Mouse (Mus musculus) activated CD4-positive, CD25-positive, alpha-beta regulatory T cell (primary cell): ENCODE results near the gene Setdb1. TPM values are rescaled to one million over a fixed set of nuclear protein-coding genes. Genes with fewer than 3 reads are reported as not detected.

Source experiments
- polyA plus RNA-seq, 2 experiments: library from polyadenylated mRNA; unstranded; fragments of 100-300 nt; shearing (Covaris generic); gene quantifications; one replicate each; pipeline ENCODE4 v1.2.1; 2017

Setdb1 gene
- polyA plus RNA-seq: 10 to 100 TPM; 27.3 to 39.2 TPM

GRCm38 (mm10) chr3:95356701-95357449 lies at the start of gene Setdb1:
Gene Setdb1 (minus strand): TSS chr3:95357202.

GRCm38 (mm10) chr3:95402741-95403140 lies 45.7 kb upstream of the Setdb1 start, which contains the start of gene 4930558C23Rik:
Gene 4930558C23Rik (minus strand): TSS chr3:95402841.

GRCm38 (mm10) chr3:95314486-95315093 lies 42.4 kb downstream of the Setdb1 start, which contains the start of gene Cers2:
Gene Cers2 (plus strand): TSS chr3:95314791.

GRCm38 (mm10) chr3:95307100-95307499 lies 49.9 kb downstream of the Setdb1 start, which contains the start of gene Anxa9:
Gene Anxa9 (minus strand): TSS chr3:95307176.

GRCm38 (mm10) chr3:95281216-95282126 lies 75.5 kb downstream of the Setdb1 start, which contains the start of the genes Mindy1 and Prune1:
Gene Mindy1 (plus strand): TSS chr3:95281345.
Gene Prune1 (minus strand): TSS chr3:95282076.

Other genes starting within 250 kb of the Setdb1 start
- gene Vps72, start 246.2 kb downstream of the Setdb1 start, polyA plus RNA-seq: 100 to 1,000 TPM in 1 of 2 experiments, 10 to 100 TPM in 1; 99.6 to 118 TPM
- gene Tmod4, start 232.7 kb downstream of the Setdb1 start, polyA plus RNA-seq: 1 to 10 TPM; 2.0 to 4.4 TPM
- gene Scnm1, start 223.2 kb downstream of the Setdb1 start, polyA plus RNA-seq: 100 to 1,000 TPM in 1 of 2 experiments, 10 to 100 TPM in 1; 65.2 to 120 TPM
- gene Lysmd1, start 223.1 kb downstream of the Setdb1 start, polyA plus RNA-seq: 10 to 100 TPM; 23.6 to 34.9 TPM
- gene Tnfaip8l2, start 214.8 kb downstream of the Setdb1 start, polyA plus RNA-seq: 100 to 1,000 TPM; 229 to 255 TPM
- 1 to 10 TPM; 1.8 to 1.9 TPM for gene Sema6c, start 196.7 kb downstream of the Setdb1 start, polyA plus RNA-seq
- 10 to 100 TPM; 24.8 to 34.5 TPM for gene Gabpb2, start 139.3 kb downstream of the Setdb1 start, polyA plus RNA-seq
- 100 to 1,000 TPM; 446 to 449 TPM for gene Cdc42se1, start 128.5 kb downstream of the Setdb1 start, polyA plus RNA-seq
- 10 to 100 TPM in 1 of 2 experiments, 1 to 10 TPM in 1; 9.1 to 20.6 TPM for gene Mllt11, start 125.0 kb downstream of the Setdb1 start, polyA plus RNA-seq
- 1 to 10 TPM in 1 of 2 experiments, under 1 TPM in 1; 0.42 to 1.2 TPM for gene Gm128, start 115.6 kb downstream of the Setdb1 start, polyA plus RNA-seq
- 1 to 10 TPM in 1 of 2 experiments, under 1 TPM in 1; 0.45 to 1.1 TPM for gene Bnipl, start 106.0 kb downstream of the Setdb1 start, polyA plus RNA-seq
- 10 to 100 TPM; 28.2 to 29.8 TPM for gene Mindy1, start 75.9 kb downstream of the Setdb1 start, polyA plus RNA-seq
- 1 to 10 TPM; 6.4 to 6.5 TPM for gene Prune1, start 75.1 kb downstream of the Setdb1 start, polyA plus RNA-seq
- under 1 TPM in 1 of 2 experiments, not detected in 1; 0.85 TPM for gene Anxa9, start 50.0 kb downstream of the Setdb1 start, polyA plus RNA-seq
- 100 to 1,000 TPM; 193 to 214 TPM for gene Cers2, start 42.4 kb downstream of the Setdb1 start, polyA plus RNA-seq
- not detected for gene 4930558C23Rik, start 45.6 kb upstream of the Setdb1 start, polyA plus RNA-seq
- 10 to 100 TPM; 33.0 to 36.3 TPM for gene Arnt, start 77.2 kb upstream of the Setdb1 start, polyA plus RNA-seq
- not detected for gene Ctsk, start 142.1 kb upstream of the Setdb1 start, polyA plus RNA-seq
- 100 to 1,000 TPM; 332 to 402 TPM for gene Ctss, start 169.6 kb upstream of the Setdb1 start, polyA plus RNA-seq
- gene Hormad1, start 202.5 kb upstream of the Setdb1 start, polyA plus RNA-seq: under 1 TPM in 1 of 2 experiments, not detected in 1; 0.11 TPM
- 10 to 100 TPM; 30.7 to 32.6 TPM for gene Golph3l, start 231.7 kb upstream of the Setdb1 start, polyA plus RNA-seq